Comparison of ENCODE assay signal across 8 mouse cellular contexts in genomic region chr11:69073951-69074775, GRCm38 (mm10). TPM values are rescaled to one million over a fixed set of nuclear protein-coding genes. Genes with fewer than 3 reads are reported as not detected.
DNase-seq lines count a peak whose midpoint lies in the region; ATAC-seq and TF ChIP-seq lines count a peak whose summit lies in the region.

No protein-coding gene starts in this region.

- H3K27me3 ChIP-seq in embryonic facial prominence, embryonic 11.5 days (ENCODE audit: control insufficient read depth, insufficient read depth, low read length): no peaks in the 10 kb centered on the region
- no peaks in the 10 kb centered on the region for H3K27me3 ChIP-seq in intestine, embryonic 15.5 days (replicated peaks)
- H3K27me3 ChIP-seq in neural tube, embryonic 15.5 days (replicated peaks): no peaks in the 10 kb centered on the region

- 49% methylated on average over 6 of the region's 6 CpGs for WGBS in embryonic facial prominence, embryonic 11.5 days
- WGBS in intestine, embryonic 15.5 days: 41% methylated on average over 6 of the region's 6 CpGs
- 31% methylated on average over 6 of the region's 6 CpGs for WGBS in neural tube, embryonic 15.5 days

- DNase-seq in left cerebral cortex, adult 2 months (ENCODE audit: extremely low spot score in 1 of 2, low spot score in 2 of 2): no peak
- DNase-seq in left cerebral cortex, adult 9 months (ENCODE audit: low spot score in 2 of 2): no peak
- no peak for DNase-seq in embryonic facial prominence, embryonic 11.5 days (ENCODE audit: low spot score)
- DNase-seq in urinary bladder, postnatal 4 days (ENCODE audit: low spot score in 2 of 2): no peak
- no peak for DNase-seq in cerebellum, postnatal 4 days (ENCODE audit: low spot score in 2 of 2)

- H3K4me2 ChIP-seq in embryonic facial prominence, embryonic 11.5 days (ENCODE audit: low read depth, low read length): no peak overlapping the region
- 0 out of 2 replicates have a peak overlapping the region, but pooled peaks have one; percentile 3 for H3K4me2 ChIP-seq in intestine, embryonic 15.5 days (replicated peaks)
- H3K4me2 ChIP-seq in neural tube, embryonic 15.5 days: no peak overlapping the region

- no peaks in the 10 kb centered on the region for H3K9me3 ChIP-seq in embryonic facial prominence, embryonic 11.5 days (replicated peaks; ENCODE audit: control insufficient read depth, low read length)
- no peaks in the 10 kb centered on the region for H3K9me3 ChIP-seq in intestine, embryonic 15.5 days
- H3K9me3 ChIP-seq in neural tube, embryonic 15.5 days (replicated peaks): no peaks in the 10 kb centered on the region

- TF ChIP-seq CTCF in left cerebral cortex, adult 2 months (IDR thresholded peaks at IDR 0.05): no peak

- no peak for ATAC-seq in embryonic facial prominence, embryonic 11.5 days (replicated peaks; ENCODE audit: insufficient number of reproducible peaks, low FRiP score, low TSS enrichment, low read depth)
- ATAC-seq in intestine, embryonic 15.5 days: no peak
- ATAC-seq in neural tube, embryonic 15.5 days (ENCODE audit: low FRiP score): no peak
- no peak for ATAC-seq in activated CD4-positive, CD25-positive, alpha-beta regulatory T cell, adult 4 months

- H3K4me3 ChIP-seq in left cerebral cortex, adult 2 months: no peak overlapping the region
- H3K4me3 ChIP-seq in embryonic facial prominence, embryonic 11.5 days (ENCODE audit: low read depth, low read length): no peak overlapping the region
- H3K4me3 ChIP-seq in intestine, embryonic 15.5 days (replicated peaks): no peak overlapping the region
- H3K4me3 ChIP-seq in neural tube, embryonic 15.5 days (replicated peaks): no peak overlapping the region

- H3K9ac ChIP-seq in embryonic facial prominence, embryonic 11.5 days (replicated peaks; ENCODE audit: low read length): peak overlapping the region; percentile 13; the same call in 1 of the 2 replicates
- H3K9ac ChIP-seq in intestine, embryonic 15.5 days: no peak overlapping the region
- no peak overlapping the region for H3K9ac ChIP-seq in neural tube, embryonic 15.5 days (replicated peaks)

- intact Hi-C loops in left cerebral cortex, adult 2 months (cut with DNase I): loop anchor here (1.0 kb wide), 1 partner anchor 14 kb away; the partner anchor contains the start of gene Vamp2

- no peaks in the 10 kb centered on the region for H3K36me3 ChIP-seq in embryonic facial prominence, embryonic 11.5 days (replicated peaks; ENCODE audit: control insufficient read depth, insufficient read depth, low read depth, low read length)
- no peaks in the 10 kb centered on the region for H3K36me3 ChIP-seq in intestine, embryonic 15.5 days
- no peaks in the 10 kb centered on the region for H3K36me3 ChIP-seq in neural tube, embryonic 15.5 days

- H3K27ac ChIP-seq in left cerebral cortex, adult 2 months: peak overlapping the region; percentile 100
- H3K27ac ChIP-seq in embryonic facial prominence, embryonic 11.5 days (replicated peaks; ENCODE audit: low read depth, low read length): no peak overlapping the region; the same call in 1 of the 2 replicates
- peak overlapping the region; percentile 84 for H3K27ac ChIP-seq in intestine, embryonic 15.5 days
- H3K27ac ChIP-seq in neural tube, embryonic 15.5 days (replicated peaks): peak overlapping the region; percentile 94

- H3K4me1 ChIP-seq in embryonic facial prominence, embryonic 11.5 days (ENCODE audit: control insufficient read depth, insufficient read depth, low read length): no peaks in the 10 kb centered on the region
- peaks cover 17% of the 10 kb centered on the region for H3K4me1 ChIP-seq in intestine, embryonic 15.5 days (replicated peaks)
- H3K4me1 ChIP-seq in neural tube, embryonic 15.5 days: peaks cover 47% of the 10 kb centered on the region

RNA-seq across cellular contexts. Expression of gene Tmem107, which starts 3.6 kb away (rescaled TPM):
- 10 to 100 TPM; 23.3 to 28.0 TPM for total RNA-seq in left cerebral cortex, adult 2 months (2021)
- polyA plus RNA-seq in embryonic facial prominence, embryonic 11.5 days (2014; fragmentation: Nextera tagmentation; extraction: Ambion mirVana): 40.4 and 43.1 TPM in 2 replicates
- polyA plus RNA-seq in intestine, embryonic 15.5 days (2015; fragmentation: Nextera tagmentation; extraction: Ambion mirVana): 43.7 and 47.6 TPM in 2 replicates
- polyA plus RNA-seq in neural tube, embryonic 15.5 days (2015; fragmentation: Nextera tagmentation; extraction: Ambion mirVana): 33.3 and 39.2 TPM in 2 replicates
- polyA plus RNA-seq in activated CD4-positive, CD25-positive, alpha-beta regulatory T cell, adult 4 months (2017; shearing (Covaris generic)): 1 to 10 TPM; 4.4 to 7.1 TPM

RNA-seq across cellular contexts. Expression of gene Vamp2, which starts 14.1 kb away (rescaled TPM):
- total RNA-seq in left cerebral cortex, adult 2 months (2021): 1,000 to 10,000 TPM; 1,115 to 1,119 TPM
- polyA plus RNA-seq in embryonic facial prominence, embryonic 11.5 days (2014; fragmentation: Nextera tagmentation; extraction: Ambion mirVana): 48.8 and 61.9 TPM in 2 replicates
- 61.8 and 64.2 TPM in 2 replicates for polyA plus RNA-seq in intestine, embryonic 15.5 days (2015; fragmentation: Nextera tagmentation; extraction: Ambion mirVana)
- 347 and 355 TPM in 2 replicates for polyA plus RNA-seq in neural tube, embryonic 15.5 days (2015; fragmentation: Nextera tagmentation; extraction: Ambion mirVana)
- 10 to 100 TPM; 27.6 to 27.9 TPM for polyA plus RNA-seq in activated CD4-positive, CD25-positive, alpha-beta regulatory T cell, adult 4 months (2017; shearing (Covaris generic))

RNA-seq across cellular contexts. Expression of gene Borcs6, which starts 14.6 kb away (rescaled TPM):
- 10 to 100 TPM; 31.1 to 33.8 TPM for total RNA-seq in left cerebral cortex, adult 2 months (2021)
- polyA plus RNA-seq in embryonic facial prominence, embryonic 11.5 days (2014; fragmentation: Nextera tagmentation; extraction: Ambion mirVana): 6.4 and 7.7 TPM in 2 replicates
- polyA plus RNA-seq in intestine, embryonic 15.5 days (2015; fragmentation: Nextera tagmentation; extraction: Ambion mirVana): 8.6 and 8.9 TPM in 2 replicates
- 20.6 and 24.0 TPM in 2 replicates for polyA plus RNA-seq in neural tube, embryonic 15.5 days (2015; fragmentation: Nextera tagmentation; extraction: Ambion mirVana)
- 1 to 10 TPM; 2.1 to 2.4 TPM for polyA plus RNA-seq in activated CD4-positive, CD25-positive, alpha-beta regulatory T cell, adult 4 months (2017; shearing (Covaris generic))

RNA-seq across cellular contexts. Expression of gene Per1, which starts 20.9 kb away (rescaled TPM):
- total RNA-seq in left cerebral cortex, adult 2 months (2021): 100 to 1,000 TPM; 114 to 185 TPM
- 5.5 and 6.5 TPM in 2 replicates for polyA plus RNA-seq in embryonic facial prominence, embryonic 11.5 days (2014; fragmentation: Nextera tagmentation; extraction: Ambion mirVana)
- polyA plus RNA-seq in intestine, embryonic 15.5 days (2015; fragmentation: Nextera tagmentation; extraction: Ambion mirVana): 11.9 and 15.6 TPM in 2 replicates
- polyA plus RNA-seq in neural tube, embryonic 15.5 days (2015; fragmentation: Nextera tagmentation; extraction: Ambion mirVana): 10.0 and 11.9 TPM in 2 replicates
- polyA plus RNA-seq in activated CD4-positive, CD25-positive, alpha-beta regulatory T cell, adult 4 months (2017; shearing (Covaris generic)): 1 to 10 TPM; 4.5 to 6.7 TPM

RNA-seq across cellular contexts. Expression of gene Aurkb, which starts 28.7 kb away (rescaled TPM):
- total RNA-seq in left cerebral cortex, adult 2 months (2021): under 1 TPM; 0.25 to 0.30 TPM
- 162 and 175 TPM in 2 replicates for polyA plus RNA-seq in embryonic facial prominence, embryonic 11.5 days (2014; fragmentation: Nextera tagmentation; extraction: Ambion mirVana)
- polyA plus RNA-seq in intestine, embryonic 15.5 days (2015; fragmentation: Nextera tagmentation; extraction: Ambion mirVana): 133 and 135 TPM in 2 replicates
- 15.6 and 47.4 TPM in 2 replicates for polyA plus RNA-seq in neural tube, embryonic 15.5 days (2015; fragmentation: Nextera tagmentation; extraction: Ambion mirVana)
- 10 to 100 TPM; 24.3 to 33.5 TPM for polyA plus RNA-seq in activated CD4-positive, CD25-positive, alpha-beta regulatory T cell, adult 4 months (2017; shearing (Covaris generic))
